Mouse (Mus musculus): Measurements from ENCODE around the gene Nrg3.

Nrg3 gene

DNA sequence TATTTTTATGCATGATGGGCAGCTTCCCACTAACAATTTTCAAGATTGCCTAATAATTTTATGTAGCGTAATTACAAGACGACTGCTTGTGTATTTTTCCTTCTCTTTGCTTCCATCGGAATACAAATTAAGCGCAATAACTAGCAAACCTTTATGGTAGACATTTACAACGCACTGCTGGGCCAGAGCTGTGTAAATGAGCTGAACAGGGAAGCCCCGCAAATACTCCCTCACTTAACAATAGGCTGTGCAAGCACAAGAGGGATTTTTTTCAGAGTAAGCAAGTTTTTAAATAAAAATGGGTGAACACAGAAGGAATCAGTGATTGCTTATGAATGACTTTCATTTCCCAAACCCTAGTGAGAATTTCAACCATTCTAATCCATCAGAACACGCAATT lies 513.5 kb downstream of the Nrg3 start:
- no peak for DNase-seq (ENCODE audit: low spot score)

DNA sequence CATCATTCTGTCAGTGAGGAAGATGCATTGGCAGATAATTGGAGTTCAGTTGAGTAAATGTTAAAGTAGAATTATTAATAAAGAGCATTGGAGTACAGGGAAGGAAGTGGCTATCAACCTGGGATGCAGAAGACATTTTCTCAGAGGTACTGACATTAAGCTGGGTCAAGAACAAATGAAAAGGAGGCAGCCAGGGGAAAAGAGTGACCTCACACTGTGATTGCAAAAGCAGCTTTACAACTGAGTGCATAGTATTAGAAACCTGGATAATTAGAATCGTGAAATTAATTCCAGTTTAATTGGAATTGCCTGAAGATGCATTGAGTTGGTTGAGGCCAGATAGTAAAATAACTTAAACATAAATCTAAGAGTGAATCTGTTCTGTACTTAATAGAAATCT lies 535.4 kb downstream of the Nrg3 start:
- DNase-seq (ENCODE audit: low spot score), result no peak

DNA sequence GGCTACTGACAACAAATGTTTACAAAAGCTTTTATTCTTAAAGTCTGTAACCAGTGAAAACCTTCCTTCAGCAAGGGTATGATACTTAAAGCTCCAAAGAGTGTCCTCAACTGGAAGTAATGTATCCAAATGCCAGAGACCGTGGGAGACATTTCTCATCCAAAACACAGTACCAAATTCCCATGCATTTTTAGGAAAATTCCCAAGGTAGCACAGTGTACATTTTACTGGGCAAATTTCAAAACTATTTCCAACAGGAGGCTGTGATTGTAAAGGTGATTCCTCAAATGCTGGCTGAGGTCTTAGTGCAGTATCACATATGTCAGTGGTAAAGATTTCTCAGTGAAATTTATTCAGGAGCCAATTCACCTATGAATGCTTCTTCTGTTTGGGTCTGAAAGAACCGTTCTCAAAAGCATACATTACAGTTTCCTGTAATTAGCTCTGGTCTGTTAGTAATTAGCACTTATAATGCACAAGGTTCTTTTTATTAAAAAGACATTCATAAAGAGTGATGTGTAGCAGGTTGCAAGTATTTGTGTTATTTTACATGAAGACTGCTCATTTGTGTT lies 536.3 kb downstream of the Nrg3 start:
- no peak for DNase-seq (ENCODE audit: low spot score)

DNA sequence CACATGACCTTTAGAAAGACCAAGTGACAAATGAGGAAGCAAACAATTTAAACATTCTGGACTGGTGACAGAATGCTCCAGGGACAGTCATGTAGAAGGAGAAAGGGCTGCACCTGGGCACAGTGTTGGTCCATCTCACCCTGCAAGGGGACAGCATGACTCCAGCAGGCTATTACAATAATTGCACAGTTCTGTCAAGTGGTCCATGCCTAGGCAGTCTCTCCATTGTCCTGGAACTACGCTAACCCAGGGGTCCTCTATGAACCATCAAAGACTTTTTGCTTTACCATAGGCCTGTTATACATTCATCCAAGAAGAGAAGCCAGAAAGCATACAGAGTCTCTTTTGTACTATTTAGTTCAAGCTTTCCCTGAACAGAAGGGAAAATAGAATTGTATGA lies 549.2 kb downstream of the Nrg3 start:
- DNase-seq (ENCODE audit: low spot score), result no peak

DNA sequence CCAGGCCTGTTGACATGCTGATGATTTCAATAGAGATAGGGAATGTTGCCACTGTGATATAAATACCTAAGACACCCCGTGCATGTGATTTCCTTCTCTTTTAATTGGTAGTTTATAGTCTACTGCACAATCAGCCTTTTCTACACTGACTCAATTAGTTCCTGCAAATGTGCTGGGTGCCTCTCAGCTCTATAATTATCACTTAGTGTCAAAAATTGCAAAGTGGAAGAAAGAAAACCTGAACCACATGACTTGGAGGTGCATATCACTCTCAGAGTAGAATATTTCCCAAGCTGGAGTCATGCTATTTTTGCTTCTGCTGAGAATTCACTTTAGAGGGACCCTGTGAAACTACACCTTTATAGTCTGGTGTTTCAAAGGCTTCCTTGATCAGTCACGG lies 552.1 kb downstream of the Nrg3 start:
- DNase-seq (ENCODE audit: low spot score), result no peak

DNA sequence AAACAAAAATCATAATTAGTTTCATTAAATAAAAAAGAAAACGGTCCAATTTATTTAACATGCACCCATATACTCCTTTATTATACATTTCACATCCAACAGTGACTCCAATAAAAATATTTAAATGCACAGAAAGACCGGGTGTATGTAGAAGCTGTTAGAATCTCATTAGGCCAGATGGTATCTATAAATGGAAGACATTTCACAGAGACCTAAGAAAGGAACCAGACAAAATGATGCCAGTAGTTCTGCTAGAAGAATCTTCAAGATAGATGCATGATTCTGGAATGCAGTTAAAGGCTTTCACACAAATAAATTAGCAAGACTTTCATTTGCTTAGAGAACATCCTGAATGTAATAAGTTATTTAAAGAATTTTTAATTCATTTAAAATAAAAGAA lies 602.3 kb downstream of the Nrg3 start:
- DNase-seq (ENCODE audit: low spot score), result no peak

DNA sequence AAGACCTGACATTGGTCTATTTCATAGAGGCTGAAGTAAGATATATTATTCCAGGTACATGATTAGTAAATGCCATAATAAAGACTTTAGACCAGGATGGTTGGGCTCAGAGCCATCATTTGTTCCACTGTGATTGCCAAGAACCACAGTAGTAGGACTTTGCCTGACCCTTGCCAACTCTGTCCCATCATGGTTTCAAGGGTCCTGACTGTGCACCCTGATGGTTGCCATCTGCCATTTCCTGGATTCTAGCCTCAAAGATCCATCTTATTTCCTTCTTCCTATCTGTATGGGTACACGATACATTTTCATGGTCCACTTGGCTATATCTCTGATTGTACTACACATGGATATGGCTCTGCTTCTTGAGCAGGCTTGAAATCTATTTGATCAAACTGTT lies 625.3 kb downstream of the Nrg3 start:
- DNase-seq (ENCODE audit: low spot score), result no peak

DNA sequence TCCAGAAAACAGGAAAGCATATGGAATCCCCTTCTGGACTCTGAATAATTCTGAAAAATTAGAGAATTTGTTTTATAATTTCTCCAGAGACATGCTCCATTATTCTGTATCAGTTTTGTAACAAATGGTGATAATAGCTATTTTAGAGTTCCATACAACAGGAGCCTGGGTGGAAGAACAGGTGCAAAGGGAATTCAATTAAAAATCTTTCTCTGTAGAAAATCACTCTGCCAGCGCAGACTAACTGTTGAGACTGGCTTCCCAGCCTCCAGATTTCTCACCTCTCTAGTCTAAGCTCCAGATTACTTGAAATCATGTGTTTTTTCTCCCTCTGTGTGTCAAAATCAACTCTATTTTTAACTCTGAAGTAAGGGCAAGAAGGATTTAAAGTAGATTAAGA lies 625.8 kb downstream of the Nrg3 start:
- DNase-seq (ENCODE audit: low spot score), result no peak

DNA sequence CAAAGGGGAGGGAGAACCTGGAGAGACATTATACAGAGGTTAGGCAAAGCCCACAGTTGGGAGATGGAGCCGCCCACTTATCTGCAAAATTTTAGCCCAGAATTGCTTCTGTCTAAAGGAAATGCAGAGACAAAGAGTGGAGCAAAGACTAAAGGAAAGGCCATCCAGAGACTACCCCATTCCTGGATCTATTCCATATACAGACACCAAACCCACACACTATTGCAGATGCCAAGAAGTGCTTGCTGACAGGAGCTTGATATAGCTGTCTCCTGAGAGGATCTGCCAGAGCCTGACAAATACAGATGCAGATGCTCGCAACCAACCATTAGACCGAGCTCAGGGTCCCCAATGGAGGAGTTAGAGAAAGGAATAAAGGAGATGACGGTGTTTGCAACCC lies 637.9 kb downstream of the Nrg3 start:
- DNase-seq (ENCODE audit: low spot score), result no peak

DNA sequence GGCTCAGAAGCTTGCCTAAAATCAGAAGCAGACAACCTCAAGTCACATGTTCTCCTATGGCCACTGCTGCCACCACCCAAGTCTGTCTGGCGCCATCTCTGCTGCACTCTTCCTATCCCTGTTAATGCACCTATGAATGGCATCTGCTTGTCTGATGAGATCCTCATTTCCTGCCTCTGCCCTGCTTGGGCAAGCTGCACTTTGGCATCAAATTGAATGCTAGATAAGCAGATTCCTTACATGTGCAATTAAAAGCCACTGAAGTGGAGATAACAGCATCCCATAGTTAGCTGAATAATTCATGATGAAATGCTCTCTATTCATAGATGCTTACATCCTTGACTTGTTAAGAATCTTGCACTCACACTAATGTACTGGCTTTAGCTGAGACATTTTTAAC lies 648.0 kb downstream of the Nrg3 start:
- no peak for DNase-seq (ENCODE audit: low spot score)

DNA sequence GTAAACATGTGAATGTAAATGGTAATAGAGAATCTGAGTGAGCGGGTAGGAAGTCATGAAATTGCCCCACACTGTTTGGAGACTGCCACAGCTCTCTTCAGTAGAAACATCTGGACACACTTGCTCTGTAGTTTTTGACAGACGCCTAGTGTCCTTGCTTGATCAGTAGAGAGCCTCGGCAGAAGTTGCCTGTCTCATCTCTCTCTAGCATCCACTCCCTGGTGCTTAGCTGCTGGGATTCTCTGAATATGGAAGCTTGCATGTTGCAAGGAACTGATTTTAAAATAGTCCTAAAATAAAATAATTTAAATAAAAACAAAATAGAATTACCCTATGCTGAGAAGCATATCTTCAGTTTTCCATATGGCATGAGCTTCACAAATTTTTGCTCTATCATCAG lies 675.9 kb downstream of the Nrg3 start:
- no peak for DNase-seq (ENCODE audit: low spot score)

DNA sequence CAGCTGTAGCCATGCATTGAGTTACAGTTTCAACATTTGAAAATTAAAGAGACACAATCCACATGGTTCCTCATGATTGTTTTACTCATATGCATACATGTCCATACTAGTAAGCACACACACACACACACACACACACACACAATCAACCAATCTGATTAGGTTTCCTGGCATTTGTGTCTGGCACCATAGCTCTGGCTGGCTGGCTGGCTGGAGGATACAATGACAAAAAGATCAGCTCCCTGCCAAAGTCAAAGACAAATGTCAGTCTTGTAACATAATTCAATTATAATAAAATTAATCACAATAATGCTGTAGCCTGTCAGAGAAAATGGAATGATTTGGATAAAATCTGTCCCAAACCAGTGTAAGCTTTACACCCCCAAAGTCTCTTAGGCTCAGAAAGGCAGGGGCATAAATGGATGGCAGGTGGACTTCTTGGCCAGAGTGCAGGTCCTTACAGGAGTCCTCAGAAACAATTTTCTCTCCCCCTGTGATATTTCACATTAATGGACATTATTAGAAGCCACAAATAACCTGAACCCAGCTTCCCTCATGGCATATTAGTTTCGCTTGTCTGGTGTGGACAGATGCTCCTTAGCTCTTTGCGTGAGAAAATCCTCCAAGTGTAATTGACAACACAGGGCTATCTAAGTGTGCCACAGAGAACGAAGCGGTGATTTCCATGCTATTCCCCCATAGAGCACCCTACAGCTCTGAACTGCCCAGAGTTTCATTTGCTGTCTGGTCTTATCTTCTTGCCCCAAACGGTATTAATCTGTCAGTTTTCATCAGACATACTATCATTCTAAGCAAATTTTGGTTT lies 697.4 kb downstream of the Nrg3 start:
- DNase-seq (ENCODE audit: low spot score), result no peak

DNA sequence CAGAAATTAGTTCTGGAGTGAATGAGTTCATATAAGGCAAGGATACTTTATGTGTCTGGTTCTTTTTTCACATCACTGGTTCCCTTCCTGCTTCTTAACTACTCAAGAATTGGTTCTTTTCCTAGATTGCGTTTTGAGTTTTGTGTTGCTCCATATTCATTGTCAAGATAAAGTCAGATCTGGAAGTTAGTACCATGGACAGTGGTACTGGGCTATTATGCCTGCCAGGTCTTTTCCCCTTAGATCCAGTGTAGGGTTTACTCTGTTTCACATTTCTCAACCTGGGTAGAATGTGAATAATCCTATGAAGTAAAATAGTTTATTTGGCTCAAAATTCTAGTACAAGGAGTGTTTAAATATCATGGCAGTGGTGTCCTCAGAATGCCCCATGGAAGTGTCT lies 698.1 kb downstream of the Nrg3 start:
- DNase-seq (ENCODE audit: low spot score), result no peak

DNA sequence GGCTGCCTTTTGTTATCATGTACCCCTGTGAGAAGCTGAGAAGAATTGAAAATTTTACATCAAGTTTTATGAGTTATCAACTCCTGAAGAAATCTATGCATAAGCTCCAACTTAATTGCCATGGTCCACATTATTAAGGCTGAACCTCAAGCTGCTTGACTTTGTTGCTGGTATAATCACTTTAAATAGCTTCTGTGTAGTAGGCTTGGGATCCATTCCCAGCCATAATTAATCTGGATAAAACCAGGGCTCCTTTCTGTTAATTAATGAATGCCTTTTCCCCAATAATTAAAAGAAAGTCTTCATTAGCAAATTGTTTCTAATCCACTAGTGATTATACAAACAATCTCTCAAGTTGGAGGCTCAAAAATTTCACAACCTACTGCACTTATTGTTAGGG lies 742.4 kb downstream of the Nrg3 start:
- no peak for DNase-seq (ENCODE audit: low spot score)

DNA sequence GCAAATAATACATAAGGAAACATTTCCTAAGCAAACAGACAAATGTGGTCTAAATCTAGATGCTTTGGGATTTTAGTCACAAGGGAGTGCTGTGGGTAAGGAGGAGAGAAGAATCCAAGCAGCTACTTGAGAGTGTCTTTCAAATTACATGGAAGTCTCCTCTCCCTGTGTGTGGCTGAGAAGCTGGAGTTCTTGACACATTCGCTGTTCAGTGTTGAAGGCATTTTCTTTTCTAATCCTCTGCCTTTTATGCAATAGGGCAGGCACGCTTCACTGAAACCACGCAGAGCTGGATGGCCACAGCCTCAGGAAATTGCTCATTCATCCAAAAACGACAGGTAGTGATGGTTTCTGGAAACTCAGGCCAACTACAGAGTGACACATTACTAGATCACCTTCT lies 769.0 kb downstream of the Nrg3 start:
- no peak for DNase-seq (ENCODE audit: low spot score)

DNA sequence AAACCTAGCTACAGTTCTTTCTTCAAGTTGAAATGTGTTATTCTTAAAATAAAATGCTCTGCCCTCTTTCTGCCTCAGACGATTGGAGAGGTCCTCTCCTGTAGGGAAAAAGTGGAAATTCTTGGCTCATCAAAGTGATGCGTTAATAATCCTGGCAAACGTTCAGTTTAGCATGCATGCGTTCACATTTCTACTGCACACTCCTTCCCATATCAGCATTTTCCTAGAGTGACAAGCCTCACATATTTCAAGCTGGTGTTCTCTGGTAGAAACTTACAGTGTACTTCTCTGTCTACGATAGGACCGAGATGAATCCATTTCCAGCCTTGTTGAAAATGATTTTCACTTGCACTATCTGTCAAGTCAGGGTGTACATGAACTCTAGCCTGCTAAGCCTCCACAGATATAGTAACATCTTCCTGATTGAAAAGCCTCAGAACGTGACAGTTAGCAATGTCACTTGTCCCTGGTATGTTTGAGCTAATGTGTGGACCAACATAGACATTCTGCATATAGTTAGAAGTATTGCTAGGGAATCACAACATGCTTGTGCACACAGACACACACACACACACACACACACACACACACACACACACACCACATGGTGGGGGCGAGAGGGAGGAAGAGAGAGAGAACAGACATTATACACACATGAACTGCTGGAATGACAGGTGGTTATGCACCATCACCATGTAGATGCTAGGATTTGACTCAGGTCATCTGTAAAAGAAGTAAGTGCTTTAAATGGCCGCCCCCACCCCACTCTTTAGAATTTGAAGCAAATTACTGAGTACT lies 770.1 kb downstream of the Nrg3 start:
- DNase-seq (ENCODE audit: low spot score), result no peak

DNA sequence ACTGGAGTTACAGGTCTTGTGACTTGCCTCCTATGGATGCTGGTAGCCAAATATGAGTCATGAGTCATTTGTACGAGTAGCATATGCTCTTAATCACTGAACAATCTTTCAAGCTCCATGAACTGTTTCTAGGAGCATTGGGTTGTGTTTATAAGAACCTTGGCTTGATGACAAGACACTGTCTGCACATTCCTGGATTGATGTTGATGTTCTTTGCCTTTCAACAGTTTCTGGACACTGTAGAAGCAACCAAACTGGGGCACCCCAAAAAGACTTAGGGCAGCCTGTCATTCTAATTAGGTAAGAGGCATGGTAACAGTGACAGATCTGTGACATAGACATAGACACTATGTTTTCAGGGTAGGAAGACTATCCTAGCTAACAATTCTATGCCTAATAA lies 771.5 kb downstream of the Nrg3 start:
- no peak for DNase-seq (ENCODE audit: low spot score)

DNA sequence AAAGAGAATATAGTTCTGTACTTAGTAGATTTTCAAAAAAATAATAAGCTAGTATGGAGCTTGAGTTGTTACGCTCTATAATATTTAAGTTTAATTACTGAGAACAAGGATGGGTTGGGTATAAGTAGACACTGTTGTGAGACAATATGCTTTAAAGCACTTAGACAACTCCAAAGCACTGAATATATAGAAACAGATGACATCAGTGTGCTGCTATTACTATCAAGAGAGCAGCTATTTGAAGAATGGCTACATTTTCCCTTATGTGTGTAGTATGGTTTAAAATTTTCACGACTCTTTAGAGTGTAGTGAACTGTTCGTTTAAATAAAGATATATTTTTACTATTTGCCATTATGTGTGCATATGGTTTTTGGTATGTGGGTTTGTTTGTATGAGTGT lies 771.9 kb downstream of the Nrg3 start:
- DNase-seq (ENCODE audit: low spot score), result no peak

DNA sequence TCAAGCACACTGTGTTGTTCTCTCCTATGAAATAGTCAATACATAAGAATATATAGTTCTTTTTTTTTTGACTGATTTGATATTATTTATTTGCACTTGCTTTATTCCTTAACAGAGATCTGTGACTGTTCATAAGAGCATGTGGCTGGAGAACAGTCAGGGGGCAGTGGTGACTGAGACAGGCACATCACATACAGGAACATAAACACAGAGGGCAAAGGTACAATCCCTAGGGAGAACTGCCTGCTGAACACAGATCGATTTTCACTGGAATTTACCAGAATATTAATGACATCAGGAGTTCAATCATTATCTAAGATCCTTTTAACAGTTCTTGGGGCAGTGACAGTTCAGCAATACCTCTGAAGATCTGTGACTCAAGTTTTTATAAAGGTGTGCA lies 812.9 kb downstream of the Nrg3 start:
- no peak for DNase-seq (ENCODE audit: low spot score)

DNA sequence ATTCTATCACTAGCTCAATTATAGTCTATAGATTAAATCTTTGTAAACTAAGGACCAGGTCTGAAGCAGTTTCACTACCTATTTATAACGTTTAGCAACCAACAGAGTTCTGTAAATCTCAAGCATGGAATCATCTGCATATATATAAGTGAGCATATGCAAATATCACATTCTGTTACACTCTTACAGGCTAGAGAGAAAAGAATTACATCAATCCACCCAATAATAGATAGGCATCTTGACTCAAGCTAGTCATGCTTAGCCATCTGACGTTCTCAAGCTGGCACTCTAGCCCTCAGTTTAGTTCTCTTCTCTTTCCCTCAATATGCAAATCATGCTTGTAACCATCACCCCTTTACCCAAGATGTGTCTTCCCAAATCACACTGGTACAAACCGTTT lies 835.8 kb downstream of the Nrg3 start:
- DNase-seq (ENCODE audit: low spot score), result no peak

DNA sequence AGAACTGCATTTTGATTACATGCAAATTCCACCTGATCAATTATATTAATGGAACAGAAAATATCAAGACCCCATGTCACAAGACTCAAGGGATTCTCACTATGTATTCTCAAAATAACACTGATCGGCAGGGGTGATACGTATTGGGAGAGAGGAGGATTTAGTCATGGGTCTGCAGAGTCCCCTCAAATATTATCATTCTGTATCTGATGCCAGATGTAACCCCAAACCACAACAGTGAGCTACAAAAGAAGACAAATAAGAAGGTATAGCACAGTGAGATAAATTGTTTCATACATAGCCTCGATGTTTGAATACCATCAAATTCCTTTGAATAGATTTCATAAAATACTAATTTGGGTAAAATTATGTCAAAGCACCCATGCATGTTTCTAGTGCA lies 842.8 kb downstream of the Nrg3 start:
- DNase-seq (ENCODE audit: low spot score), result no peak

DNA sequence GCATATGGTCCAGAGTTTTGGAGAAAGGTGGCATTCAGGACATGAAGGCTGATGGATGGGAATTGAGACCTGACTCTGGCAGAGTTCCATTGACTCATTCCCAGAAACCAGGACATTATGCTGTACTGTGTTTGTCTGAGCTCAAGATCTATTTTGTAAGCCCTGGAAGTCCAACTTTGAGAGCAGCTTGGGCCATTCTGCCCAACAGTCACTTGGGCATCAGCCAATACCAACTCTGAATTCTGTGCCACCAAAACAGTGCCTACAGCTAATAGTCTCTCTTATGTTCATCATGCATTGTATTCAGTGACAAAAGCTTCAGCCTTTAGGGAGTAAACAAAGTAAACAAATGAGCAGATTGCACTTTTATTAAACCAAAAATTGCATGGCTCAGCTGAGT lies 843.2 kb downstream of the Nrg3 start:
- no peak for DNase-seq (ENCODE audit: low spot score)

DNA sequence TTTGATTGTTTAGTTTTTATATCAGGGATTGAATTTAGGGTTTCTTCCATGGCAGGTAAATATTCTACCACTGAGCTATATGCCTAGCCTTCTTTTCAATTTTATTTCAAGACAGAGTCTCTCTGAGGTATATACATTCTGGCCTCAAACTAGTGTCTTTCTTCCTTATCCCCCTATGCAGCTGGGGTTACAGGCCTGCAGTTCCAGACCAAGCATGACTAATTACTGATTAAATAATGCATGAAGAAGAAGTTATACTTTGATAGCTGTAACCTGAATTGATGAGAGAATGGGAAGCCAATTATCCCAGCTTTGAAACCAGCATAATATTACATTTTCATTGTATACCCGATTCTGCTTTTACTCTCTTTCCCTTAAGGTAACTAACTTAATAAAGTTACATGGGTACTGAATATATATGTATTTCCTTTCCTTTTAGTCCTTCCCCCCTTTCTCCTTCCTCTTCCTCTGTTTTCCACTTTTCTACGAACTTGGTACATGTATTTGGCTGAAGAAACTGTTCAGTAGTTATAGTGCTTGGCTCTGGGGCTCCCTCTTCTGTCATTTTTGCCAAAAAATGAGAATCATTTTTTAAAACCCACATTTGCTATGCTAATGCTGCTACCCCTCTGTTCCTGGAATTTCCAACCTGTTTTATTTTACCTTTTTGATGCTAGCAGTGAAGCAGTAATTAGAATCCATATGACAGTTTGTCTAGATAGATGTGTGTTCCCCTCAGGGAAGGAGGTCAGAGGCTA lies 843.8 kb downstream of the Nrg3 start:
- no peak for DNase-seq (ENCODE audit: low spot score)
